Mouse (Mus musculus) lung, embryonic 15.5 days (tissue): ENCODE measurements around the gene Arl5c. TPM values are rescaled to one million over a fixed set of nuclear protein-coding genes. Genes with fewer than 3 reads are reported as not detected.

Experiments used
- ATAC-seq: fragments of 200-750 bp; cut with Nextera tagmentation; 2 replicates; pipeline ENCODE4 v1.8.0; 2017; ENCODE audit warnings: moderate number of reproducible peaks, borderline replicate concordance; ENCODE audit not compliant: low FRiP score, low TSS enrichment; ENCODE audit errors: extremely low read depth
- H3K27ac ChIP-seq: fragments of 300-500 bp; sonication (generic); 2 replicates; pipeline ENCODE4 v1.5.1; 2015; ENCODE audit warnings: moderate library complexity, mild to moderate bottlenecking, inconsistent platforms
- H3K27me3 ChIP-seq: fragments of 300-500 bp; sonication (generic); 2 replicates; pipeline ENCODE4 v1.6.1; 2015; ENCODE audit warnings: inconsistent platforms
- H3K36me3 ChIP-seq: fragments of 300-500 bp; sonication (generic); 2 replicates; pipeline ENCODE4 v1.6.1; 2015; ENCODE audit warnings: inconsistent platforms
- H3K4me1 ChIP-seq: fragments of 300-500 bp; sonication (generic); 2 replicates; pipeline ENCODE4 v1.6.1; 2015; ENCODE audit warnings: inconsistent platforms
- H3K4me2 ChIP-seq: fragments of 300-500 bp; sonication (generic); 2 replicates; pipeline ENCODE4 v1.6.1; 2015; ENCODE audit warnings: inconsistent platforms, mild to moderate bottlenecking, moderate library complexity
- H3K4me3 ChIP-seq: fragments of 300-500 bp; sonication (generic); 2 replicates; pipeline ENCODE4 v1.5.1; 2015; ENCODE audit warnings: mild to moderate bottlenecking, inconsistent platforms
- H3K9ac ChIP-seq: fragments of 300-500 bp; sonication (generic); 2 replicates; pipeline ENCODE4 v1.6.1; 2015; ENCODE audit warnings: inconsistent platforms
- H3K9me3 ChIP-seq: fragments of 300-500 bp; sonication (generic); 2 replicates; pipeline ENCODE4 v1.6.1; 2016; ENCODE audit warnings: inconsistent platforms
- WGBS: fragments of 180-500 bp; shearing (Covaris S2); methylation state at CpG from one replicate; pipeline ENCODE4 v1.1.7; 2015; 5-methylcytosine and 5-hydroxymethylcytosine counted together
- polyA plus RNA-seq: library from polyadenylated mRNA; unstranded; fragments of >200 nt; fragmentation: Nextera tagmentation; extraction: Ambion mirVana; gene quantifications from 2 replicates; pipeline ENCODE4 v1.2.1, GENCODE M21; 2015

Gene Arl5c
- polyA plus RNA-seq, 1 experiment from 2014 or later: 9.0 TPM

DNA sequence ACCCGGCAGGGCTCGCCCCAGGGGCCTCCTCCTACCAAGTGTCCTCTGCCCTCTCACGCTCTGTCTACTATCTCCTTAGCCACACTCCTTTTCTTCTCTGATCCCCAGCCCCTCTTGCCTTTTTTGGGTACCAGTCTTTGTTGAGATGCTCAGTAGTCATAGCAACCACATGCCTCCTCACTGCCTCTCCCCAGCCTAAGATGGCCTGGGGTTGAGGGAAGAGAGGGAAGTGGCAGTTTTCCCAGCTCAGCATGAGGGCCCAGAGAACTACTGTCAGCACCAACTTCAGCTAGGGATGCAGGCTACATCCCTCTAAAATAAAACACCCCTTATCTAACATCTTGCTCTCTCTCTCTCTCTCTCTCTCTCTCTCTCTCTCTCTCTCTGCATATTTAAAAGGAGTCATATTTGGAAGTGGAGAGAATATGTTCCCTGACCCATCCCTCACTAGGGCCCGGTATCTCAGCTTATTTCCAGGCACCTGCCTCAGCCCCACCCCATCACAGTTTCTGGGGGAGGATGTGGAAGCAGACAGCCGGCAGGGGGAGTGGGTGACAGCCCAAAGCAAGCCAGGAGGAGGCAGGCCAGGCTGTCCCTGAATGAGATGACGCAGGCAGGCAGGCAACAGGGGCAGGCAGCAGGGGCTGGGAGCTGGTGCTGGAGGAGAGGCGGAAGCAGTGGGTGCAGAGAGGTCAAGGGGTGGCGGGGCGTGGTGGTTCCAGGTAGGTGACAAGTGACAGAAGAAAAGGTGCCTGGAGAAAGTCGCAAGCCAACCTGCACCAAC is 23.1 kb upstream of the Arl5c start:
- Histone ChIP-seq H3K27me3 (no peaks in the 10 kb centered on the region), H3K4me3 (no peak overlapping the region), H3K36me3 (peaks cover 15% of the 10 kb centered on the region; the same call in 1 of the 2 replicates), H3K4me2 (no peak overlapping the region), H3K9me3 (no peaks in the 10 kb centered on the region), H3K9ac (no peak overlapping the region), H3K4me1 (peaks cover 34% of the 10 kb centered on the region), H3K27ac (no peak overlapping the region)
- no peak for ATAC-seq
- 46% methylated on average over 10 of the region's 10 CpGs for WGBS

DNA sequence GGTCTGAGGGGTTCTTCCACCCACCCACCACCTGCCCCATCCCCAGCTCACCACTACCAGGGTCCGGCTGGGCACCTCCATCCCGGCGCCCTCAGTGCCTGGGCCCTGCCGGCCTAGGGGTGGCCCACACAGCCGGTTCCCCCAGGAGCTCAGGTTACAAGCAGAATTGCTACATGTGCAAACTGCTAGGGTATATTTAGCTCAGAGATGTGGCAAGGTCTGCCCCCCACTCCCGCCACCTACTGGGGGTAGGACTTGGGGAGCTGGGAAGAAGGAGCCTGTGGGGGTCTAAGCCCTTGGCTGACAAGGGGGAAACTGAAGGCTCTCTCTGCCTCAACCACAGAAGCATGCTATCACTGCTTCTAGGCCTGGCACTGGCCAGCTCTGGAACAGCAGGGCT is 22.2 kb upstream of the Arl5c start:
- Histone ChIP-seq H3K36me3 (peaks cover 15% of the 10 kb centered on the region; the same call in 1 of the 2 replicates), H3K27ac (no peak overlapping the region), H3K27me3 (no peaks in the 10 kb centered on the region), H3K9me3 (no peaks in the 10 kb centered on the region), H3K4me3 (no peak overlapping the region), H3K4me2 (no peak overlapping the region), H3K9ac (no peak overlapping the region), H3K4me1 (peaks cover 30% of the 10 kb centered on the region)
- 66% methylated on average over 6 of the region's 6 CpGs for WGBS
- ATAC-seq: no peak

DNA sequence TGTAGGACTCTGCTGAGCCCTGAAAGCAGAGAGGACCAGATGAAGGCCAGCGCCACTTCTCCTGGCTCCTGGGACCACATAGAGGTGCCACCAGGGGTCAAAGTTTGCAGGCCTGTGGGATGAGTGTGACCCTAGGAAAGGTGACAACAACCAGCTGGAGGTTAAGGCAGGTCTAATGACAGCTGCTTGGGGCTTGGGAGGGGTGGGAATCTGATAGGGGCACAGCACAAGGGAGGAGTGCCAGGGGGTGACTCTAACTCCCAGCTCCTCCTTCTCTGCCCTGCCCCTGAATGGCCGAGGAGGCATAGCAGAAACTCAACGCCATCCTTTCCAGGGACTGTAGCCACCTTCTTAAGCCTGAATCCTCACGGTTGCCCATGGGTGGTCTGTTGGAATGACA is 20.8 kb upstream of the Arl5c start:
- H3K9me3 ChIP-seq: no peaks in the 10 kb centered on the region
- no peak overlapping the region for H3K4me2 ChIP-seq
- H3K27me3 ChIP-seq: no peaks in the 10 kb centered on the region
- peaks cover 15% of the 10 kb centered on the region; the same call in 1 of the 2 replicates for H3K36me3 ChIP-seq
- WGBS: 57% methylated on average over 4 of the region's 4 CpGs
- no peak overlapping the region for H3K9ac ChIP-seq
- ATAC-seq: no peak
- no peak overlapping the region for H3K27ac ChIP-seq
- peaks cover 24% of the 10 kb centered on the region for H3K4me1 ChIP-seq
- no peak overlapping the region for H3K4me3 ChIP-seq

DNA sequence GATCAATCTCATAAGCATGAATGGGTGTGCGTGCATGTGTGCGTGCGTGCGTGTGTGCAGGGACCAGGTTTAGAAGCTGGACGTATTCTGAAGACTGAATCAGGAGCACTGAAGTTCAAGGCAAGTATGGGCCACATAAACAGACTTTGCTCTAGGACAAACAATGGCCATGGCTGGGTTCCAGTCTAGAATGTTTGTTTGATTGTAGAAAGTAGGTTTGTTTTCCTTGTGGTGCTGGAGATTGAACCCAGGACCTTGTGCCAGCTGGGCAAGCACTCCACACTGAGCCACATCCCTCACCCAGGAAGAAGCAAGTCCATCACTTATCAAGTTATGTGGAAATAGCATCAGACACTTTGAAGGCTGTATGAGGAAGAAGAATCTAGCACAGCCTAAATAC is 20.2 kb upstream of the Arl5c start:
- Histone ChIP-seq H3K27ac (no peak overlapping the region), H3K4me3 (no peak overlapping the region), H3K27me3 (no peaks in the 10 kb centered on the region; the same call in 1 of the 2 replicates), H3K9ac (no peak overlapping the region), H3K36me3 (peaks cover 15% of the 10 kb centered on the region; the same call in 1 of the 2 replicates), H3K9me3 (no peaks in the 10 kb centered on the region), H3K4me1 (peaks cover 18% of the 10 kb centered on the region), H3K4me2 (no peak overlapping the region)
- no peak for ATAC-seq
- WGBS: 71% methylated on average over 5 of the region's 5 CpGs

DNA sequence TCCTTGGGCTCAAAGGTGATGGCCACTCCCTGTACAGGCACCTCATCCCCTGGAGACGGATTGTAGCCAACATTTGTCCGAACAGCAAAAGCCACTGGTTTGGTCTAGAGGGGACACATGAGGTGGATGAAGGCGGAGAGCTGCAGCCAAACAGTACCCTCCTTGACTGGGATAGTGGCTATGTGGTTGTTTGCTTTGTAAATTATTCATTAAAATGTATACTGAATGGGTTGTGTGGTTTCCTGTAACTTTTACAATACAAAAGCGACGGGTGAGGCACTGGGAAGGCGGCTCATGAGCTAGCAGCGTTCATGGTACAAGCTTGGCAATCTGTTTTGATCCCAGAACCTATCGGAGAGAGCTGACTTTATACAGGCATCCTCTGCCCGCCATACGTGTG is 16.9 kb upstream of the Arl5c start:
- Histone ChIP-seq H3K36me3 (peaks cover 23% of the 10 kb centered on the region; the same call in 1 of the 2 replicates), H3K4me2 (no peak overlapping the region), H3K27ac (no peak overlapping the region), H3K9ac (no peak overlapping the region), H3K4me3 (no peak overlapping the region), H3K27me3 (no peaks in the 10 kb centered on the region; the same call in 1 of the 2 replicates), H3K9me3 (no peaks in the 10 kb centered on the region), H3K4me1 (no peaks in the 10 kb centered on the region)
- no peak for ATAC-seq
- 73% methylated on average over 10 of the region's 10 CpGs for WGBS

DNA sequence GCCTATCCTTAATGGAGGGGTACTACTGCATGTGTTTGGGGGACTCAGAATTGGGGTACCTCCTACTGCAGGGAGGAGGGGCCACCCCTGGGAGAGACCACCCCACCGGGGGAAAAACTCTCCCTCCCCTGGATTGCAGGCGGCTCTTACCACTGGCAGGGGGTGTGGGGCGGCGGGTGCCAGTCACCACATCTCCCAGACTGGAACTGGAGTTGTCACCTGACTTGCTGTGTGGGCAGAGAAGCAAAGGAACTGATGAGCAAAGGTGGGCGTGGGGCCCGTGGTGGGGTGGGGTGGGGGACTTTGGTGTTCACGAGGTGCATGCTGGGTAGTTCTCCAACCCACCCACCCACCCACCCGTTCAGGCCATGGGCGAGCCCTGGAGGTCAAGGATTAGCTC is 15.7 kb upstream of the Arl5c start:
- H3K36me3 ChIP-seq: peaks cover 19% of the 10 kb centered on the region; the same call in 1 of the 2 replicates
- no peak overlapping the region for H3K4me3 ChIP-seq
- H3K4me2 ChIP-seq: no peak overlapping the region
- H3K9me3 ChIP-seq: no peaks in the 10 kb centered on the region
- no peak overlapping the region for H3K9ac ChIP-seq
- WGBS: 54% methylated on average over 9 of the region's 9 CpGs
- H3K27me3 ChIP-seq: no peaks in the 10 kb centered on the region; the same call in 1 of the 2 replicates
- no peaks in the 10 kb centered on the region for H3K4me1 ChIP-seq
- ATAC-seq: 0 out of 2 replicates have a peak, but pooled peaks have one; percentile 32
- no peak overlapping the region for H3K27ac ChIP-seq

DNA sequence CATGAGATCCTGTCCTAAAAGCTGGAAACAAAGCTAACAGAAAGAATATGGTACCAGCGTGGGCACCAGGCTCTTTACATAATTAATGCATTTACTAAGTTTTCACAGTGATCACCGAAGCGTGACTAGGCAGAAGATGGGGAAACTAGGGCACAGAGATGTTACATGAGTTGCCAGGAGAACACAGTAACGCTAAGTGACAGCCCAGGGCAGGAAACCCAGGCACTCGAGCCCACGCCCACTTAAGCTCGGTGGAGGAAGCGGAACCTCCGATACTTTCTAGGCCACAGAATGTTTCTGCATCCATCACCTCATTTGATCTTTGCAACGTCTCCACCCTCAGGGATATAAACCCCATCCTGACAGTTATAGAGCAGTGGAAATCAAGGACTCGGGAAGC is 12.1 kb upstream of the Arl5c start:
- H3K4me2 ChIP-seq: no peak overlapping the region
- H3K4me3 ChIP-seq: no peak overlapping the region
- H3K27ac ChIP-seq: no peak overlapping the region
- H3K9me3 ChIP-seq: no peaks in the 10 kb centered on the region
- H3K9ac ChIP-seq: no peak overlapping the region
- H3K4me1 ChIP-seq: peaks cover 13% of the 10 kb centered on the region
- H3K36me3 ChIP-seq: peaks cover 8% of the 10 kb centered on the region; the same call in 1 of the 2 replicates
- no peaks in the 10 kb centered on the region; the same call in 1 of the 2 replicates for H3K27me3 ChIP-seq
- 71% methylated on average over 11 of the region's 11 CpGs for WGBS
- no peak for ATAC-seq

DNA sequence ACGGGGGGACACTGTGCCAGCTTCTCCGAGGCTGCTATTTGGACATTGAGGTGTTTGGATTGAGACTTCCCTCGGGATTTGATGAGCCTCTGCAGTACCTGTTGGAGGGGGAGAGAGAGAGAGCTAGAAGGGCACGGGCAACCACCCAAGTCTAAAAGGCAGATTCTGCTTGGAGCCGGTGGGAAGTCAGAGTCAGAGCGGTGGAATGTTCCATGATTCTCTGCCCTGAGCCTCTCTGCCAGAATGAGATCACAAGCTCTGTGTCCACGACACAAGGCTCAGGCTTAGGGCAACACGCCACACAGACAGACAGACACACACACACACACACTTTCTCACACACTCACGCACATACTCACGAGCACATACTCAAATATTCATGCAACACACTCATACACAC is 9.7 kb upstream of the Arl5c start:
- H3K4me2 ChIP-seq: no peak overlapping the region
- H3K4me1 ChIP-seq: peaks cover 17% of the 10 kb centered on the region
- H3K27me3 ChIP-seq: peaks cover 18% of the 10 kb centered on the region; the same call in 1 of the 2 replicates
- WGBS: 77% methylated on average over 10 of the region's 10 CpGs
- H3K9me3 ChIP-seq: no peaks in the 10 kb centered on the region
- H3K36me3 ChIP-seq: peaks cover 8% of the 10 kb centered on the region; the same call in 1 of the 2 replicates
- H3K4me3 ChIP-seq: no peak overlapping the region
- ATAC-seq: no peak
- H3K27ac ChIP-seq: no peak overlapping the region
- no peak overlapping the region for H3K9ac ChIP-seq

DNA sequence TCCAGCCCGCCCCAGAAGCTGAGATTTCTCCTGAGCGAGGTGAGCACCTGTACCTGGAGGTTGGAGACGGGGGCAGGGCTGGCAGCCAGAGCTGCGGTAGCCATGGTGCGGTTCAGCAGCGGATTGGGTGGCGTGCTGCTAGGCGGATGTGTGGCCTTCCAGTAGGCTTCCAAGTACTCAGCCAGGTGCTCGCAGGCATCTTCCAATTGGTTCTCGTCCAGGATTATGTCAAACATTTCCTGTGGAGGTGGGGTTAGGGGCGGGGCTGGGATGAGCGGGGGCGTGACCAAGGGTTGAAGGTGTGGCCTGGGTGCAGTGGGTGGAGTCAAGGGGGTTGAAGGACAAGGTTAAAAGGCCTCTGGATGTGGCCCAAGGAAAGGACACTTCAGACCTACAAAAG is 9.1 kb upstream of the Arl5c start:
- H3K4me2 ChIP-seq: no peak overlapping the region
- ATAC-seq: no peak
- H3K27ac ChIP-seq: no peak overlapping the region
- no peak overlapping the region for H3K9ac ChIP-seq
- peaks cover 8% of the 10 kb centered on the region; the same call in 1 of the 2 replicates for H3K36me3 ChIP-seq
- peaks cover 17% of the 10 kb centered on the region for H3K4me1 ChIP-seq
- H3K9me3 ChIP-seq: no peaks in the 10 kb centered on the region
- 52% methylated on average over 13 of the region's 13 CpGs for WGBS
- H3K4me3 ChIP-seq: no peak overlapping the region
- peaks cover 24% of the 10 kb centered on the region; the same call in 1 of the 2 replicates for H3K27me3 ChIP-seq

DNA sequence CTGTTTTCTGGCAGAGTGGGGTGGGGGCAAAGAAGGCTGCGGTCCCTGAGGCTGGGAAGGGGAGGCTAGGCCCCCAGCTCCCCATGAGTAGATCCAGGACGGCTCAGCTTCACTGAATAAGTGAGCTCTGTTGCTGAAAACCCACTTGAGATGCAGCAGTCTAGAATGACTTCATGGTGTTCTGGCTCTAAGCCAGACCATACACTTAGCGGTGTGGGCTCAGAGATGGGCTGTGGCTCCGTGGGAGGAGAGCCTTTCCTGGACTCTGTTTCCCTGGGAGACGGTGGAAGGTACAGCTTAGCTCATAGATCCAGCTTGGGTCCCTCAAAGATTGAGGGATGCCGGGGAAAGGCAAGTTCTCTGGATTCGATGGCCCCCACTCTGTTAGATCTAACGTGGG is 8.2 kb upstream of the Arl5c start:
- Histone ChIP-seq H3K4me1 (peaks cover 17% of the 10 kb centered on the region), H3K27me3 (peaks cover 33% of the 10 kb centered on the region; the same call in 1 of the 2 replicates), H3K4me3 (no peak overlapping the region), H3K9ac (no peak overlapping the region), H3K27ac (no peak overlapping the region), H3K4me2 (no peak overlapping the region), H3K36me3 (peaks cover 3% of the 10 kb centered on the region; the same call in 1 of the 2 replicates), H3K9me3 (no peaks in the 10 kb centered on the region)
- WGBS: 58% methylated on average over 8 of the region's 8 CpGs
- ATAC-seq: no peak

DNA sequence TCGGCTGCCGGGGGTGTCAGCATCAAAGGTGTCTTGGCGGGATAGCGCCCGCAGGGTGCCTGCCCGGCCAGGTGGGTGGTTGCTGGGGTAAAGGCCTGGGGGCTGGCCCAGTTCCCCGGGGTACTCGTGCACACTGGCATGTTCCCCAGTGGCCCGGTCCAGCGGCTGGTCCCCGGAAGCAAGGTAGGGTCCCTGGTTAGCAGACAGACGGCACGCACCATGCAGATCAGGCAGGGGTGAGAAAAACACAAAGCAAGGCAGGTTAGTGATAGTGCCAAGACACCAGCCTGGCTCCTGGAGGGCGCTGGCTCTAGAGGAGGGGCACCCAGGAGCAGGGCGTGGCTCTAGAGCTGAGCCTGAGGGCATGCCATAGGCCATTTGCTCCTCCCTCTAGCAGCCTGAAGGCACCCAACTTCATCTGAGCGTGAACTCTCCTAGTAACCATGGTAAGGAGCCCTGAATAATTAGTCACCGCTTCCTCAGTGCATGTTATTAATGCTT is 7.2 kb upstream of the Arl5c start:
- H3K4me1 ChIP-seq: peaks cover 17% of the 10 kb centered on the region
- WGBS: 40% methylated on average over 17 of the region's 17 CpGs
- peaks cover 34% of the 10 kb centered on the region; the same call in 1 of the 2 replicates for H3K27me3 ChIP-seq
- peak overlapping the region; percentile 37 for H3K4me2 ChIP-seq
- H3K36me3 ChIP-seq: peaks cover 3% of the 10 kb centered on the region; the same call in 1 of the 2 replicates
- H3K27ac ChIP-seq: no peak overlapping the region
- H3K9me3 ChIP-seq: no peaks in the 10 kb centered on the region
- H3K9ac ChIP-seq: 0 out of 2 replicates have a peak overlapping the region, but pooled peaks have one; percentile 14
- H3K4me3 ChIP-seq: 0 out of 2 replicates have a peak overlapping the region, but pooled peaks have one; percentile 2
- no peak for ATAC-seq

DNA sequence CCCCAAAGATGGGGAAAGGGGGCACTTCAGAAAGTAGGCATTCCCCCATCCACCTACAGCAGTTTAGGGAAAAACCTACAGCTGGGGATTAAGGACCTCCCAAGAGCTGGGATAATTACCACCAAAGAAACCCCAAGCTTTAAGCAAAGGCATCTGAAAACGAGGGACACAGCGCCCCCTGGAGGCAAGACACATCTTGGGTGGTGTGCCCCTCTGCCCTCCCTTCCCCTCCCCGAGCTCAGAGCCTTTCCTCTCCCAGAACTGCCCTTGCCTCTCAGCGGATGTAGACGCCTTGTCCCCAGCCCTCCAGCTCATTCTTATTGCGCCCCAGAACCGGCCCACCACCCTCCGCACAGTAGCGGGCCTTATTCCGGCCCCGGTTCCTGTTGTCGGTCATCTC is 6.6 kb upstream of the Arl5c start:
- WGBS: 21% methylated on average over 12 of the region's 12 CpGs
- no peak overlapping the region for H3K27ac ChIP-seq
- ATAC-seq: no peak
- H3K9me3 ChIP-seq: no peaks in the 10 kb centered on the region
- 0 out of 2 replicates have a peak overlapping the region, but pooled peaks have one; percentile 2 for H3K4me3 ChIP-seq
- H3K9ac ChIP-seq: 0 out of 2 replicates have a peak overlapping the region, but pooled peaks have one; percentile 14
- H3K27me3 ChIP-seq: peaks cover 34% of the 10 kb centered on the region; the same call in 1 of the 2 replicates
- peak overlapping the region; percentile 37 for H3K4me2 ChIP-seq
- H3K36me3 ChIP-seq: no peaks in the 10 kb centered on the region
- peaks cover 17% of the 10 kb centered on the region for H3K4me1 ChIP-seq
